ENCODE assay signal across 16 mouse cellular contexts in the genomic region with DNA sequence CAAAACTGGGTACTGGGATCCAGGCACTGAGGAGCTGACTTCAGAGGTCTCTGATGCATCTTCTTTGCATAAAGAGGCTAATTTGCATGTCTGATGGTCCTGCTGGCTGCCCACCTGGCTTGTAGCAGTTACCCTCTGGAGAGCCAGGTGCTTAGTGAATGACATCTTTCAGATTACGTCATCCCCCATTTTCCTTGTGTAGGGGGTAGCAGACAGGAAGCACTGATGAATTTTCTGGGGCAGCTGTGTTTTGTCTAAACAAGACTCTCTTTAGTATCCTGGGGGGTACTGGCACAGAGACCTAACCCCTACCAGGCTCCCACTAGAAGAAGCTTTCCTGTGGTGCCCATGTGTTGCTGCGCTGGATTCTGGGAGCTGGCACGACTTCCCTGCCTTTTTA.
A peak's percentile ranks its signal among the peaks of the same experiment; 100 is the strongest.
DNase-seq lines count a peak whose midpoint lies in the region; ATAC-seq and TF ChIP-seq lines count a peak whose summit lies in the region.
"Had no signal": no experiment of that assay in that cellular context is flagged by ENCODE, and none has a peak within 500 bp of the region (broad histone marks: within the 10 kb centered on the region; RNA-seq: fewer than 3 reads in every experiment).

No protein-coding gene starts in this region.

- no peak overlapping the region for H3K4me3 ChIP-seq in forebrain, embryonic 13.5 days
- H3K4me3 ChIP-seq in forebrain, embryonic 15.5 days = no peak overlapping the region
- no peak overlapping the region for H3K4me3 ChIP-seq in ES-Bruce4 (ENCODE audit: low read depth, low read length)
- H3K4me3 ChIP-seq: midbrain, embryonic 12.5 days; myocyte had no signal

- H3K4me1 ChIP-seq in forebrain, embryonic 13.5 days = peaks cover 20% of the 10 kb centered on the region
- peaks cover 14% of the 10 kb centered on the region for H3K4me1 ChIP-seq in forebrain, embryonic 15.5 days
- H3K4me1 ChIP-seq in ES-Bruce4 (ENCODE audit: control insufficient read depth, insufficient read depth, low read length) = peaks cover 1% of the 10 kb centered on the region

- TF ChIP-seq CTCF in ES-Bruce4 (IDR thresholded peaks at IDR 0.05; ENCODE audit: low read depth, low read length) = no peak

- intact Hi-C loops in left cerebral cortex, postnatal 4 days (cut with DNase I) = no loop called here
- intact Hi-C loops in left cerebral cortex, postnatal 25 days (cut with DNase I) = no loop called here

- peak; percentile 74 for TF ChIP-seq EP300 in ES-Bruce4 (IDR thresholded peaks at IDR 0.05; ENCODE audit: insufficient read depth, low read depth, low read length)

- no peaks in the 10 kb centered on the region for H3K36me3 ChIP-seq in forebrain, embryonic 13.5 days (ENCODE audit: poor library complexity, severe bottlenecking)
- no peaks in the 10 kb centered on the region for H3K36me3 ChIP-seq in forebrain, embryonic 15.5 days
- no peaks in the 10 kb centered on the region for H3K36me3 ChIP-seq in ES-Bruce4 (ENCODE audit: control insufficient read depth, insufficient read depth, low read length, poor library complexity, severe bottlenecking)
- H3K36me3 ChIP-seq: midbrain, embryonic 12.5 days had no signal

- 0 out of 2 replicates have a peak, but pooled peaks cover 5% of the 10 kb centered on the region for H3K9me3 ChIP-seq in forebrain, embryonic 13.5 days (replicated peaks)
- H3K9me3 ChIP-seq in forebrain, embryonic 15.5 days = no peaks in the 10 kb centered on the region
- peaks cover 7% of the 10 kb centered on the region for H3K9me3 ChIP-seq in ES-Bruce4 (replicated peaks; ENCODE audit: control insufficient read depth, insufficient read depth, low read length, poor library complexity, severe bottlenecking)
- H3K9me3 ChIP-seq: midbrain, embryonic 12.5 days had no signal

- no peak overlapping the region for H3K9ac ChIP-seq in forebrain, embryonic 13.5 days
- no peak overlapping the region for H3K9ac ChIP-seq in forebrain, embryonic 15.5 days (replicated peaks)
- H3K9ac ChIP-seq in ES-Bruce4 (ENCODE audit: low read depth, poor library complexity, severe bottlenecking) = no peak overlapping the region
- H3K9ac ChIP-seq: liver, embryonic 14.5 days; midbrain, embryonic 12.5 days had no signal

- 0 out of 2 replicates have a peak, but pooled peaks have one; percentile 24 for ATAC-seq in forebrain, embryonic 13.5 days
- no peak for ATAC-seq in forebrain, embryonic 15.5 days (replicated peaks)
- ATAC-seq: inflammation-experienced regulatory T-cells, adult 6 months had no signal

- peak; percentile 31 for DNase-seq in left cerebral cortex, postnatal 4 days
- DNase-seq in left cerebral cortex, postnatal 25 days (ENCODE audit: low spot score in 2 of 2) = no peak
- DNase-seq in thymus, postnatal 10 days (ENCODE audit: low spot score in 2 of 2) = peak; percentile 36 to 41
- no peak for DNase-seq in spleen, adult 12 weeks (ENCODE audit: low spot score)
- no peak for DNase-seq in adrenal gland, postnatal 10 days
- DNase-seq: cerebellum, adult 9-11 months; gastrocnemius, postnatal 25 days; kidney, adult 8-10 months; kidney, postnatal 36 days had no signal

- WGBS in forebrain, embryonic 13.5 days = 66% methylated on average over 3 of the region's 3 CpGs
- 55% methylated on average over 3 of the region's 3 CpGs for WGBS in forebrain, embryonic 15.5 days

- TF ChIP-seq POLR2A in ES-Bruce4 (IDR thresholded peaks at IDR 0.05; ENCODE audit: insufficient read depth, low read length) = no peak

- no peaks in the 10 kb centered on the region for H3K27me3 ChIP-seq in forebrain, embryonic 13.5 days
- no peaks in the 10 kb centered on the region for H3K27me3 ChIP-seq in forebrain, embryonic 15.5 days
- no peaks in the 10 kb centered on the region for H3K27me3 ChIP-seq in ES-Bruce4 (ENCODE audit: control insufficient read depth, insufficient read depth, low read length, poor library complexity, severe bottlenecking)
- H3K27me3 ChIP-seq: midbrain, embryonic 12.5 days had no signal

- no peak overlapping the region for H3K27ac ChIP-seq in forebrain, embryonic 13.5 days
- no peak overlapping the region for H3K27ac ChIP-seq in forebrain, embryonic 15.5 days (replicated peaks)
- H3K27ac ChIP-seq in ES-Bruce4 (ENCODE audit: insufficient read depth, low read length) = no peak overlapping the region
- H3K27ac ChIP-seq: liver, embryonic 14.5 days; midbrain, embryonic 12.5 days had no signal

- H3K4me2 ChIP-seq in forebrain, embryonic 13.5 days = no peak overlapping the region
- no peak overlapping the region for H3K4me2 ChIP-seq in forebrain, embryonic 15.5 days (replicated peaks)
- H3K4me2 ChIP-seq: midbrain, embryonic 12.5 days had no signal

Comparison
In these comparisons a context has a peak if more than half of its experiments do, and no peak if none do; other contexts are left out.
1. DNase-seq: peak in left cerebral cortex, postnatal 4 days (single experiment) and thymus, postnatal 10 days (2 of 2); none in left cerebral cortex, postnatal 25 days (0 of 2), spleen, adult 12 weeks (single experiment) and adrenal gland, postnatal 10 days (single experiment).